Mouse (Mus musculus) liver, embryonic 12.5 days (tissue): ENCODE data around the gene Elmo1. TPM values are rescaled to one million over a fixed set of nuclear protein-coding genes. Genes with fewer than 3 reads are reported as not detected.

Experiments
- ATAC-seq: fragments of 200-750 bp; cut with Nextera tagmentation; 2 replicates; pipeline ENCODE4 v1.8.0; 2017; ENCODE audit warnings: moderate number of reproducible peaks, mild to moderate bottlenecking, moderate library complexity
- H3K27ac ChIP-seq: fragments of 300-500 bp; sonication (generic); 2 replicates; pipeline ENCODE4 v1.5.1; 2016; ENCODE audit warnings: mild to moderate bottlenecking
- H3K27me3 ChIP-seq: fragments of 300-500 bp; sonication (generic); replicated peaks from 2 replicates; pipeline ENCODE4 v1.6.1; 2016; ENCODE audit warnings: mild to moderate bottlenecking, moderate library complexity
- H3K36me3 ChIP-seq: fragments of 300-500 bp; sonication (generic); 2 replicates; pipeline ENCODE4 v1.6.1; 2016; ENCODE audit warnings: mild to moderate bottlenecking, moderate library complexity
- H3K4me1 ChIP-seq: fragments of 300-500 bp; sonication (generic); 2 replicates; pipeline ENCODE4 v1.6.1; 2016
- H3K4me2 ChIP-seq: fragments of 300-500 bp; sonication (generic); 2 replicates; pipeline ENCODE4 v1.6.1; 2016; ENCODE audit warnings: mild to moderate bottlenecking, moderate library complexity
- H3K4me3 ChIP-seq: fragments of 300-500 bp; sonication (generic); 2 replicates; pipeline ENCODE4 v1.5.1; 2016; ENCODE audit warnings: mild to moderate bottlenecking, moderate library complexity
- H3K9ac ChIP-seq: fragments of 300-500 bp; sonication (generic); 2 replicates; pipeline ENCODE4 v1.6.1; 2016; ENCODE audit warnings: mild to moderate bottlenecking, moderate library complexity
- H3K9me3 ChIP-seq: fragments of 300-500 bp; sonication (generic); replicated peaks from 2 replicates; pipeline ENCODE4 v1.6.1; 2016; ENCODE audit warnings: mild to moderate bottlenecking, moderate library complexity
- WGBS: fragments of 180-500 bp; shearing (Covaris S2); methylation state at CpG from one replicate; pipeline ENCODE4 v1.1.7; 2016; ENCODE audit not compliant: insufficient replicate concordance; 5-methylcytosine and 5-hydroxymethylcytosine counted together
- polyA plus RNA-seq: library from polyadenylated mRNA; unstranded; fragments of >200 nt; fragmentation: Nextera tagmentation; extraction: Ambion mirVana; gene quantifications from 2 replicates; pipeline ENCODE4 v1.2.1, GENCODE M21; 2016

Elmo1 gene
- polyA plus RNA-seq, 1 experiment from 2014 or later: 6.2 TPM

DNA sequence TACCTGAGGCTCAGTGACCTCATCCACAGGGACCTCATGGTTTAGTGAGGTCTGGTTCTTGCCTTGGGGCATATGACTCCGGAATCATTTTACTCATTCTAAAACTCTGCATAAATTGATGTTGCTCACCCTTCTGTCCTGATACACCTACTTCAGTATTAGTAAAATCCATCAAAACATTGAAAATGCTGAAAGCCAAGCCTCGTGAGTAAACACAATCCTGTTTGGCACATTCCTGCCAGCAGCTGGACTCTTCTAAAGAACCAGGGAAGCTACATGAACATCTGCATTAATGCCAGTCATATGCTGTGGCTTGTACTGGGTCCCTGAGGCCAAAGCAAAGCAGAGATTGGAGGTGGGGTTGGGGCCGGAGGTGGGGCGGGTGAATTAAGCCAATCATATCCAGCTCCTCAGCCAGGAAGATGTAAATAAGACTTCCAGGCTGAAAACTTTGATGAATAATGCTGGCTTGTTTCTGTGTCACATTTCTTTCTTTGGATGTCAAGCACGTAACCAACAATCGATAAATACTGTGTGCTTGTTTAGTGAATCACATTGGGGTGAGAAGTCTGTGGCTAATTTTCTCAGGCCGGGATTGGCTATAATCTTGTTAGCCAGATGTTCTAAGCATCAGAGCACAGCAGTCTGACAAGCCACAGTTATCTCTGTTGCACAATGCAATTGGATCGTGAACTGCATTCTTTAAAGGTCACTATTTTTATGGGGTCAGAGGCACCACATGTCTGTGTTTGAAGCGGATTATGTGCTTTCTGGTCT, 24.9 kb downstream of the Elmo1 start:
- no peak overlapping the region for H3K27ac ChIP-seq
- no peak overlapping the region for H3K4me3 ChIP-seq
- H3K27me3 ChIP-seq: 0 out of 2 replicates have a peak, but pooled peaks cover 12% of the 10 kb centered on the region
- H3K4me2 ChIP-seq: no peak overlapping the region
- no peak overlapping the region for H3K9ac ChIP-seq
- H3K9me3 ChIP-seq: no peaks in the 10 kb centered on the region
- 50% methylated on average over 9 of the region's 9 CpGs for WGBS
- no peaks in the 10 kb centered on the region for H3K36me3 ChIP-seq
- no peak for ATAC-seq
- H3K4me1 ChIP-seq: peaks cover 28% of the 10 kb centered on the region

DNA sequence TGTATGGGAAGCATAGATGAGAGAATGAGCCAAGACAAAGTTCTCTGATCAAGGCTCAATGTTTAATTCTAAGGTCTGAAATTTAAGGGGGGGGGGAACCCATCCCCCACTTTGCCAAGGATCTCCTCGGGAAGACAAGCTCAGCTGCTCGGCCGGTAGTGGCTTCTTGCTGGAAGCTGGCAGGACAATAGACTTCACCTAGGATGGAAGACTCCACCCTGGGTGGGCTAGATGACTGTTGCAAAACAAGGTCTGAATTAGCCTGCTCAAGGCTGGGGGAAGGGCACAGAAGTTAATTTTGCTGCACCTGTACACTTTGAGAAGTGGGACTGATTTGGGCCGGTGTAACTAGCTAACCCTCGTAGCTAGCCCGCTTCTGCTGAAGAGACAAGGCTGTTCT, 25.6 kb downstream of the Elmo1 start:
- no peaks in the 10 kb centered on the region for H3K36me3 ChIP-seq
- ATAC-seq: no peak
- H3K9me3 ChIP-seq: no peaks in the 10 kb centered on the region
- 56% methylated on average over 6 of the region's 6 CpGs for WGBS
- H3K9ac ChIP-seq: no peak overlapping the region
- H3K27me3 ChIP-seq: 0 out of 2 replicates have a peak, but pooled peaks cover 12% of the 10 kb centered on the region
- H3K4me1 ChIP-seq: peaks cover 35% of the 10 kb centered on the region
- H3K4me2 ChIP-seq: no peak overlapping the region
- H3K4me3 ChIP-seq: no peak overlapping the region
- H3K27ac ChIP-seq: 0 out of 2 replicates have a peak overlapping the region, but pooled peaks have one; percentile 43

DNA sequence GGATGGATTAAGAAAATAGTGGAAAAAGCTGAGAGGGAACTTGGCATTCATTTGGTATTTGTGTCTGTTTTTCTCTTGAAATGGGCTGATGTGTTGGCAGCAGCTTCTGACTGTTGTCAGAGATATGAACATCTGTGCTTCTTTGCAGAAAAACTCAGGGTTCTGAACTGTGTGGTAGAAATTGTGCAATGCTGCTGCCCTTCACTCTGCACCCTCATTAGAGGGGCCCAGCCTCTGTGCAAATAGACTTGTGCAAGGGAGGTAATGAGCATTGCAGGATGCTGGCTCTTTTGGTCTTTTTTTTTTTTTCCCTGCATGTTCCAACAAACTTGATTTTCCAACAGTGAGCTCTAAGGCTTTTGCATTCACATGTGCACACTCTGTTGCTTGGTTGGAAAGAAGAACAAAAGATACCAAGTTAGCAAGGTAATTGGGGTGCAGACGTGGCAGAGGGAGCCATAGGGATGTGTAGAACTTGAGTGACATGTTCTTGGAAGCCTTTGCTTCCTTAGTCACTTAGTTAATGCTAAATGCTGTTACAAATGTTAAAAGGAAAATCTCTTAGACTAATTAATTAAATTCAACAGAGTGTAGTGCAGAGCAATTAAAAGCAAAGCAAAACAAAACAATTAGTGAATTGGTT, 26.6 kb downstream of the Elmo1 start:
- no peaks in the 10 kb centered on the region for H3K36me3 ChIP-seq
- H3K9ac ChIP-seq: no peak overlapping the region
- H3K27me3 ChIP-seq: 0 out of 2 replicates have a peak, but pooled peaks cover 12% of the 10 kb centered on the region
- H3K9me3 ChIP-seq: no peaks in the 10 kb centered on the region
- peaks cover 40% of the 10 kb centered on the region for H3K4me1 ChIP-seq
- ATAC-seq: peak; percentile 63; the same call in 1 of the 2 replicates
- H3K4me3 ChIP-seq: no peak overlapping the region
- peak overlapping the region; percentile 43; the same call in 1 of the 2 replicates for H3K27ac ChIP-seq
- no peak overlapping the region for H3K4me2 ChIP-seq
- 48% methylated on average over 1 of the region's 1 CpGs for WGBS

DNA sequence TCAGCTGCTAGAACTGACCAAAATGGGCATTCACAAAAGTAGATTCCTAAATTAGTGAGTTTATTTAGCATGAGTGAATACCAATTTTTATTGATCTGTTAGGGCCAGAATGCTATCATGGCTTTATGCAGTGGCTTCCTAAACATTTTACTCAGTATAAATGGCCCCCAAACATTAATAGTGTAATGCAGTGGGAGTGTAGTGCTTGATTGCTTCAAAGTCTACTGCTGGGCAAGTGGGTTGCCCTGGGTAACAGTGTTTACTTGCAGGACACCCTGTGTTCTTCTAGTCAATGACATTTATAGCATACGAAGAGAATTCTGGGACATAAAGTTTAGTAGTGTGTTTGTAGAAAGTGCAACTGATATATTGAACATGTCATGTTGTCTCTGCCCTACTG, 27.3 kb downstream of the Elmo1 start:
- H3K36me3 ChIP-seq: no peaks in the 10 kb centered on the region
- H3K4me2 ChIP-seq: no peak overlapping the region
- no peak overlapping the region for H3K9ac ChIP-seq
- H3K27ac ChIP-seq: no peak overlapping the region
- 55% methylated on average over 1 of the region's 1 CpGs for WGBS
- 0 out of 2 replicates have a peak, but pooled peaks cover 10% of the 10 kb centered on the region for H3K27me3 ChIP-seq
- no peak overlapping the region for H3K4me3 ChIP-seq
- ATAC-seq: no peak
- peaks cover 40% of the 10 kb centered on the region for H3K4me1 ChIP-seq
- no peaks in the 10 kb centered on the region for H3K9me3 ChIP-seq

DNA sequence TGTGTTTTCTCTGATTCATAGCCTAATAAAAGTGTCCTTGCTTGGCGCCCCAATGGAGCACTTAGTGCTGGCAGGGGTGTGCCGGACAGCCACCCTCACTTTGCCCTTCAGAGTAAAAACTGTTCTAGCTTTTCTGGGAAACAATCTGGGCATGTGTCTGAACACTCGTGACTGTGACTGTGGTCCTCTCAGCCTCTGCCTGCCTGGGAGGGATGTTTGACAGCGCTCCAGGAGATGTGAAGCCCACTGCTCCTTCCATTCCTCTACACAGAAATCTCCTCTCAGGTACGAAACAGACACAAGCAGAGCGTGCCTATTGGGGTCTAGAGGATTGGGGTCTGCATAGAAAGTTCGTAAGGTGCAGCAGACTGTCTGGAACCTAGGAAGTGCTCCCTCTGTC, 28.5 kb downstream of the Elmo1 start:
- Histone ChIP-seq H3K4me2 (no peak overlapping the region), H3K27me3 (0 out of 2 replicates have a peak, but pooled peaks cover 10% of the 10 kb centered on the region), H3K4me3 (no peak overlapping the region), H3K4me1 (peaks cover 35% of the 10 kb centered on the region), H3K27ac (no peak overlapping the region), H3K9ac (no peak overlapping the region), H3K9me3 (no peaks in the 10 kb centered on the region), H3K36me3 (no peaks in the 10 kb centered on the region)
- WGBS: 62% methylated on average over 7 of the region's 7 CpGs
- ATAC-seq: no peak

DNA sequence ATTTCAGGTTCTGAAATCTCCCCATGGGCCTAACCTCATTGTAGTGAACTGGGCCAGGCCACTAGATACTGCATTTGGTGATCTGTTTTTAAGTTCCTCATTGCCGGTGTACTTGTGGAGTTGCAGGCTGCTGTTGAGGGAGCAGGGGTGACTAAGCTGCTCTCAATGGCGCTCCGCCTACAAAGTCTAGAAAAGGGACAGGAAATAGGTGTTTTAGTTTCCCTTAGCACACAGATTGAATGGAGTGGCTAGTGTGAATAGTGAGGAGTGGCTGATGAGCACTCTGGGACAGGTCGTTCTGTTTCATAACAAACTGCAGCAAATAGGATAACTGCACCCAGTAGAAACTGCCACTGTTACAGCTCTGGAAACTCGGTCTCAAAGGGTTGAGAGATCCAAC, 30.3 kb downstream of the Elmo1 start:
- H3K27me3 ChIP-seq: 0 out of 2 replicates have a peak, but pooled peaks cover 9% of the 10 kb centered on the region
- no peak for ATAC-seq
- H3K36me3 ChIP-seq: no peaks in the 10 kb centered on the region
- no peaks in the 10 kb centered on the region for H3K9me3 ChIP-seq
- no peak overlapping the region for H3K4me2 ChIP-seq
- no peak overlapping the region for H3K27ac ChIP-seq
- no peak overlapping the region for H3K9ac ChIP-seq
- 24% methylated on average over 5 of the region's 5 CpGs for WGBS
- no peak overlapping the region for H3K4me3 ChIP-seq
- peaks cover 37% of the 10 kb centered on the region for H3K4me1 ChIP-seq

DNA sequence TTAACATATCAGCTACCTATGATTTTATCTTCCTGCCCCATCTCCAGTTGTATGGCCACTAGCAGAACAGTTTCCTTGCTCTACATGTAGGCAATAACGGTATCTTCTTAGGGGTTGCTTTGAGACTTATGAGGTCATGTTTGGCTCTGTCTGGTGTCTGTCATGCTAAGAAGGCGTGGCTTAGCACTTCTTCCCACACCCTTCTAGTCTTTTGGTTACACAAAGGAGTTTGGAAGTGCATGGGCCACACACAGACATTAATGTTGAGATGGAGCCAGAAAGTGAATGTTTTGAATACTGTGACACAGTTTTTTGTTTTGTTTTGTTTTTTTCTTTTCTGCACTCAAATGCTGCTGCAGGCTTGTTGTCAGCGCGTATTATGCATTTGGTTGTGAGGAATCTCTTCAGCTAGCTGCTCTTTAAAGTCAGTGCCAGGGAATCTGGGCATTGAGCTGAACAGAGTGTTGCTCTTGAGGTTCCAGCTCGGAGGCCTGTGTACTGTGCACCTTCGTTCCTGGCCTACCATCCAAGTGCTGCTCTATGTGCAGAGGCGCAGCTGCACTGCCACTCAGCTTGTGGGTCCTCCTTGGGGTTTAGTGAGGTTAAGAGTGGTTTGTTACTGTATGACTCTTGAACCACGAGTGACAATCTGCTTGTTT, 31.1 kb downstream of the Elmo1 start:
- Histone ChIP-seq H3K9ac (no peak overlapping the region), H3K36me3 (no peaks in the 10 kb centered on the region), H3K27me3 (0 out of 2 replicates have a peak, but pooled peaks cover 1% of the 10 kb centered on the region), H3K4me1 (peaks cover 30% of the 10 kb centered on the region), H3K27ac (no peak overlapping the region), H3K4me3 (no peak overlapping the region), H3K9me3 (no peaks in the 10 kb centered on the region), H3K4me2 (no peak overlapping the region)
- 72% methylated on average over 8 of the region's 8 CpGs for WGBS
- no peak for ATAC-seq

DNA sequence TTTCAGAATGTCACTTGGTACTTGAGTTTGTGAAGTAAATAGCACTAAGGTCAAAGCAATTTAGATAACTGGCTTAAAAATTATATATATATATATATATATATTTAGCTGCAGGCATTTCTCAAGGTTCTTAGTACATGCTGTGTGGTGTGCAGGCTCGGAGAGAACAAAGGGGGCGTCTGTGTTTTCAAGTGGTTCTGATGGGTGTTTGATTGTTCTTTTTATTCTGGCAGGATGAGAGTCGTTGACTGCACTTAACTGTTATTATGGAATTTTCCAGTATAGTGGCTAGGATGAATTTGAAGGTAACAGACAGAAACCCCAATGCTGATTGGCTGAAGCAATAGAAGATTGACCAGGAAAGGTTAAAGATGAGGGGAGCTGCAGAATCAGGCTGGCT, 33.6 kb downstream of the Elmo1 start:
- no peak for ATAC-seq
- Histone ChIP-seq H3K36me3 (no peaks in the 10 kb centered on the region), H3K4me2 (no peak overlapping the region), H3K9me3 (no peaks in the 10 kb centered on the region), H3K27ac (no peak overlapping the region), H3K4me3 (no peak overlapping the region), H3K27me3 (no peaks in the 10 kb centered on the region), H3K4me1 (peaks cover 37% of the 10 kb centered on the region), H3K9ac (no peak overlapping the region)
- WGBS: 68% methylated on average over 3 of the region's 3 CpGs

DNA sequence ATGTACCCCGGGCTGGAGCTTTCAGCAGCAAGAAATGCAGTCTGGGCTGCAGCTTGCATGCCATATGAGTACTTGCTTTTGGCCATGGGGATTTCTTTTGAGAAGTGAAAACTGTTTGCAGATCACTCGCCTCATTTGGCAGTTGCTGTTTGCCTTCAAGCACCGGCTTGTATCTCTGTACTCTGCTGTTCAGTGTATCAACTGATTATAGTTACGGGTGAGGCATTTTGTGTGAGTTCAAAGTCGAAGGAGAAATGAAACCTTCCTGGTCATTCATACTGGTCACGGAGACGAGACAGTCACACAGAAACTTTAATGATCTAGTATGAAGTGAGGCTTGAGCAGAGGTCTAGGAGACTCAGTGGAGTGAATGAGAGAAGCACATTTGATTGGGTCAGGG, 34.6 kb downstream of the Elmo1 start:
- Histone ChIP-seq H3K9me3 (no peaks in the 10 kb centered on the region), H3K27me3 (no peaks in the 10 kb centered on the region), H3K4me1 (peaks cover 37% of the 10 kb centered on the region), H3K36me3 (no peaks in the 10 kb centered on the region), H3K27ac (no peak overlapping the region), H3K4me2 (no peak overlapping the region), H3K4me3 (no peak overlapping the region), H3K9ac (no peak overlapping the region)
- no peak for ATAC-seq
- 63% methylated on average over 7 of the region's 7 CpGs for WGBS

DNA sequence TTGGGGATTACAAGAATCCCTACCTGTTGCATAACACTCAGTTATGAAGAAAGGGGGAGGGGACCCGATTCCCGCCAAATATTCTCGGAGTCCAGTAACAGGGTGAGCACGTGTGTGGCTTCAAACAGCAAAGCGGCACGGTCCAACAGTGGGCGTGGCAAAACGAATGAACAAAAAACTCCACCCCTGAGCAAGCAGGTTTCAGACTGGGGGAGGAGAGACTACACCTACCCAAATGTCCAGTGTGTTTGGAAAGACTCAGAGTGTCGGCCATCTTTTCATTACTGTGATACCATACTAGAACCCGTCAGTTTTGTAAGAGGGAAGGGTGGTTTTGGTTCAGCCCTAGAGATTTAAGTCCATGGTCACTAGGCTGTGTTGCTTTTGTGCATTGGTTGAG, 35.4 kb downstream of the Elmo1 start:
- Histone ChIP-seq H3K4me2 (no peak overlapping the region), H3K4me1 (peaks cover 38% of the 10 kb centered on the region), H3K36me3 (no peaks in the 10 kb centered on the region), H3K4me3 (no peak overlapping the region), H3K9ac (no peak overlapping the region), H3K9me3 (no peaks in the 10 kb centered on the region), H3K27me3 (no peaks in the 10 kb centered on the region), H3K27ac (no peak overlapping the region)
- no peak for ATAC-seq
- WGBS: 65% methylated on average over 10 of the region's 10 CpGs

DNA sequence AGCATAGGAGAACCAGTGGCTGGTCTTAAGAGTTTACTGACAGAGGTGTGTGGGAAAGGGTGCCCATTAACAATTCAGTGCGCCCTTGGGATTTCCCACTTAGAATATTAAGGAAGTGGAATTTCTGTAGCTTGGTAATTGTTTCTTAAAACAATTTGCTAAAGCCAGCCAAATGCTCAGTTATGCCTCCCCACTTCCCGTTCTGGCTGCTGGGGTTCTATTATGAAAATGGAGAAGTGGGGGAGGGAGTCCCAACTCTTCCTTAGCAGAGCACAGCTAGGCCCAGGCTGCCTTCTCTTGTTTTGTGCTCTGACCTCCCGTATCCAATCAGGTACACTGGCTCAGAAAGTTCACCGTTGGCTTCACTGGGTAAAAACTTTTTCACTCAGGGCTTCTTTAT, 37.2 kb downstream of the Elmo1 start:
- no peaks in the 10 kb centered on the region for H3K36me3 ChIP-seq
- H3K9ac ChIP-seq: no peak overlapping the region
- 24% methylated on average over 4 of the region's 4 CpGs for WGBS
- H3K27ac ChIP-seq: no peak overlapping the region
- no peak overlapping the region for H3K4me3 ChIP-seq
- H3K27me3 ChIP-seq: no peaks in the 10 kb centered on the region
- H3K4me1 ChIP-seq: peaks cover 49% of the 10 kb centered on the region
- H3K4me2 ChIP-seq: no peak overlapping the region
- no peaks in the 10 kb centered on the region for H3K9me3 ChIP-seq
- ATAC-seq: no peak

DNA sequence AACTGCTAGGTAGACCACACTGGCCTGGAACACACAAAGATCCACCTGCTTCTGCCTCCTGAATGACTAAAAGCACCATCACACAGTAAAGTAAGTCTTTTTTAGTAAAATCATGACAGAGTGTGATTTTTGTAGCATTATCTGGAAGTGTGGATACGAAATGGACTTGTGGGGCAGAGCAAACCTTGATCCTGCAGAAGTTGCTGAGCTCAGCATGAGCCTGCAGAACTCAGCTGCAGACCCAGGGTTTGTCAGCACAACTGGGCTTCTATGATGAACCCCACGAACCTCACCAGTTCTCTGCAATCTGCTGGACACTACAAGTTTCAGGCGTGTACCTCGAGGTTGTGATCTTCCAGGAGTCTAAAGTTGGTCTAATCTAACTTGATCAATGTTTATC, 37.7 kb downstream of the Elmo1 start:
- H3K9me3 ChIP-seq: no peaks in the 10 kb centered on the region
- H3K27ac ChIP-seq: peak overlapping the region; percentile 8; the same call in 1 of the 2 replicates
- 55% methylated on average over 4 of the region's 4 CpGs for WGBS
- H3K36me3 ChIP-seq: no peaks in the 10 kb centered on the region
- H3K4me2 ChIP-seq: no peak overlapping the region
- no peaks in the 10 kb centered on the region for H3K27me3 ChIP-seq
- ATAC-seq: 0 out of 2 replicates have a peak, but pooled peaks have one; percentile 15
- H3K9ac ChIP-seq: no peak overlapping the region
- H3K4me3 ChIP-seq: no peak overlapping the region
- H3K4me1 ChIP-seq: peaks cover 55% of the 10 kb centered on the region
